Mouse (Mus musculus): Measurements from ENCODE around the gene Asprv1.
A peak's percentile ranks its signal among the peaks of the same experiment; 100 is the strongest.

Asprv1 gene

DNA sequence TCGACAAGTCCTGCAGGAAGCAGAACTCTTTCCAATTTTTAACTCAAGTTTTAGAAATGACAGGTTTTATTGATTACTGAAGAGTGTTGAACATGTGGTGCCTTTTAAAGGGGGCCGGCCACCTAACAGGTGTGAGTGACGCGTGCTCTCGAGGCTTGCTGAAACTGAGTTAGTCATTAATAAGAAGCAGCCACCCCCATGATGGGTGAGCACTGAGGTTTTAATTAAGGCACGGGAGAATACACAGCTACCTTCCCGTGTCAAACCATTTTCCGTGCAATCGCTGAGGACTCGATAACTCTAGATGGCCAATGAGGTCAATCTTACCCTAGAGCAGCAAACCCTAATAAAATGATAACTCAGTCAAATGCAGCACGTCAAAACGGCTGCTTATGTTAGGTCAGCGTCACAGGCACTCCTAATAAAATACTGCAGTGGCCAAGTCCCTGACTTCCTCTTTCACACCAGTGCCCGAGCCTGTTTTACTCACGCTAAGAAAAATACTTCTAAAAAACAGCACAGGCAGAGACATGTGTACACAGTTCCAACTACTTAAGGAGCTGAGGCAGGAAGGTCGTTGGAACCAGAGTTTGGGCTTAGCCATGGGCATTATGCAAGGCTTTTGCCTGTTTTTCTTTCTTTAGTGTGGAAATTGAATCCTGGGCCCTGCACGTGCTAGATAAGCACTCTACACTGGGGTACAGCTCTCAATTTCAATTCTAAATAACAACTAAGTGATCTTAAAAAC lies 37.8 kb downstream of the Asprv1 start:
- DNase-seq (ENCODE audit: low read depth, low spot score): no peak

DNA sequence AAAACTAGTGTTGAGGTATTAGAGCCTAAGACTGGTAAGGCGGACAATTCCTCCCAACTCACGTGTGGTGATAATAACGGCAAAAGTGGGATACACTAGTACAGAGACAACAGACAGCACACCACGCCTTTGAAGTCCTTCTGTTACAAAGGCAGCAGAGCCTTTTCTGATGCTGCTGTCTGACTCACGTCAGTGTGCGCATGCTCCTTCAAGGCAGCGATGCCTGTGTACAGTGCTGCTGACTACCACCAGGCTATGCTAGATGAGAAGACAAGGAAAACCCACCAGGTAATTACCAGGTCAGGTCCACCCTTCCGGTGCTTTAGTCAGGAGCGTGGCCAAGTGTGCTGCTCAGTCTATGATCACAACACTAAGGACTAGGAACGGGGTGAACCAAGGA lies 39.1 kb downstream of the Asprv1 start:
- DNase-seq (ENCODE audit: low read depth, low spot score): no peak

DNA sequence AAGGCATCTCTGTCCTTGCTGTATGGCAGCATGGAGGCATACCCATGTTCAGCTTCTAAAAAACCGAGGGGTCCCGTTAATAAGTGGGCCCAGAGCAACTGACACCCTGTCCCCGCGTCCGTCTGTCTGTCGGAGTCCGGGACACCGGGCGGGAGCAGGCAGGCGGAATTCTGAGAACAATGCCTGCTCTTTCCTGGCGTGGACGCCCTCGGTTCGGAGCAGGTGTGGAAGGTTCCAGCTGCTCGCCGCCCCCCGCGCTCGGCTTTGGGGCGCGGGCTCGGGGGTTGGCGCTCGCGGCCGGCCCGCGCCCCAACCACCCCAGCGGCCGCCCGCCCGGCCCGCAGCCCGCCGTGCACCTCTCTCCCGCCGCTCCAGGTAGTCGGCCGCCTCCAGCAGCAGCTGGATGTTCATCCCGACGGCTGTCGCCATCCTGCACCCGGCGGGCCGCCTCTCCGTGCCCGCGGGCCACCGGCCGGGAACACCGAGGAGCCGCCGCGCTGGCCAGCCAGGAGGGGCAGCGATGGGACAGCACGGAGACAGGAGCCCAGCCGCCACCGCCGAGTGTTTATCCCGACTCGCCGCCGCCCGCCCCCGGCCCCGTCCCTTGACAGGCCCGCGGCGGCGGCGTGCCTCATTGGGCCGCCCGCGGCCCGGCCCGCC lies 40.7 kb downstream of the Asprv1 start, which contains the start of gene Mxd1:
Gene Mxd1 (minus strand): TSS at position 582 of the 660 bp plus-strand sequence.
- peak; percentile 24 for DNase-seq (ENCODE audit: low read depth, low spot score)

DNA sequence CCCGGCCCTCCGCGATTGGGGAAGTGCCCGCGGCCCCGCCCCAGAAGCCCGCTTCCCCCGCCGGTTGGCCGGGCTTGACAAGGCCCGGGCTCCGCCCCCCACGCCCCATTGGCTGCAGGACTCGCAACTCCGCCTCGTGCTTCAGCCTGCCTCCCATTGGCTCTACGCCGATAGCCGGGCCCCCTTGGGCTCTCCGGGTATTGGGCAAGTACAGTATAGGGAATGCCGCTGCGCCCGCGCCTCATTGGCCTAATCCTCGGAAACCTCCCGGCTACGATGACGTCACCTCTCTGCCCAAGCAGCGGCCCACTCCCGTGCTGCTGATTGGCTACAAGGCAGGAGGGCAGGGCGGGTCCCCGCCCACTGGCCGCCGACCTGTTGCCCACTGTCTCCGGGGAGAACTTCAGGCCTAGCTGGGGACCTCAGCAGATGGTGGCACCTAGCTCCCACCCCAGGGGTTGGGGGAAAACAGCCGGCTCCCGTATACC lies 41.3 kb downstream of the Asprv1 start:
- DNase-seq (ENCODE audit: low read depth, low spot score): peak; percentile 100

DNA sequence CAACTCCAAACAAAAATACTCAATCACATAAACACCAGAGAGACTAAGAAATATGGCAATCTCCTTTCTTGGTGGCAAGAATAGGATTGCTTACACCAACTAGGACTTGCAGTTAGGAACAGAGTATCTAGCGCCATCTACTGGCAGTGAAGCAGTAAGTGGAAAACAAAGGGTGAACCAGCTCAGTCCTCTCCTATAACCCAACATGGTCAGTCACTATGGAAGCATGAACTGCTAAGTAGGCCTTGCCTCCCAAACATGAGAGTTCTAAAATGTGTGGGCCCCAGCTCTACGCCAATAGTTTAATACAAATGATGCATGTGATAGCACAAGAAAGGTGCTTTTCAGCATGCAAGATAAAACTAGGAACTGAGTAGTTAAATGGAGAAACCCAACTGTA lies 42.9 kb downstream of the Asprv1 start:
- peak; percentile 88 for DNase-seq (ENCODE audit: low read depth, low spot score)

DNA sequence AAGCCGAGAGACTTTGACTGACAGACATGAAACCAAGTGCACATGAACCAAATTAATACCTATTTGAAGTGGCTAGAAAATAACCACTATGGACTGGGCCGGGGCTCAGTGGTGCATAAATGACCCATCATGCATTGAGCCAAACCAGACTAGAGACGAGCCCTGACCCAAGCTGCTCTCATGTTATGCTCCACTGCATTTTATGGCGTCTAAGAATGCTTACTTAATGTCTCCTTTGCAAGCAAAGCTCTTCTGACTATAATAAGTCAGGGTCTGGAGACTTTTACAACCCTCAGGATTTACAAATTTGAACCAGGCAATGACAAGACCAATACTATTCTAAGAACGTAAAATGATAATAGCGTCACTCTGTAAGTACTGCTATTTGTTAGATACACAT lies 50.4 kb downstream of the Asprv1 start:
- peak; percentile 42 for DNase-seq (ENCODE audit: low read depth, low spot score)

Data from mesoderm, embryonic 11.5 days (tissue).